ENCODE assay signal across 12 mouse cellular contexts in genomic region chr10:111583124-111583743, GRCm38 (mm10).
A peak's percentile ranks its signal among the peaks of the same experiment; 100 is the strongest.
DNase-seq lines count a peak whose midpoint lies in the region; ATAC-seq lines count a peak whose summit lies in the region.
"Had no signal": no experiment of that assay in that cellular context is flagged by ENCODE, and none has a peak within 500 bp of the region (broad histone marks: within the 10 kb centered on the region; RNA-seq: fewer than 3 reads in every experiment).

No protein-coding gene starts in this region.

- H3K27me3 ChIP-seq in lung, embryonic 16.5 days (ENCODE audit: control insufficient read depth, insufficient read depth, low read depth, low read length) = no peaks in the 10 kb centered on the region
- H3K27me3 ChIP-seq in heart, embryonic 10.5 days (ENCODE audit: insufficient read depth, poor library complexity, severe bottlenecking) = no peaks in the 10 kb centered on the region
- no peaks in the 10 kb centered on the region for H3K27me3 ChIP-seq in liver, embryonic 12.5 days (replicated peaks)
- H3K27me3 ChIP-seq: forebrain, embryonic 15.5 days; Patski had no signal

- H3K4me3 ChIP-seq in lung, embryonic 16.5 days (ENCODE audit: low read length) = no peak overlapping the region
- no peak overlapping the region for H3K4me3 ChIP-seq in heart, embryonic 10.5 days
- H3K4me3 ChIP-seq in liver, embryonic 12.5 days = peak overlapping the region; percentile 7; the same call in 1 of the 2 replicates
- H3K4me3 ChIP-seq: forebrain, embryonic 15.5 days; hindbrain, embryonic 10.5 days had no signal

- no peak overlapping the region for H3K27ac ChIP-seq in lung, embryonic 16.5 days (ENCODE audit: low read length)
- H3K27ac ChIP-seq in heart, embryonic 10.5 days = no peak overlapping the region
- no peak overlapping the region for H3K27ac ChIP-seq in liver, embryonic 12.5 days
- H3K27ac ChIP-seq: forebrain, embryonic 15.5 days; hindbrain, embryonic 10.5 days had no signal

- 76% methylated on average over 20 of the region's 20 CpGs for WGBS in lung, embryonic 16.5 days
- WGBS in heart, embryonic 10.5 days = 69% methylated on average over 20 of the region's 20 CpGs
- WGBS in liver, embryonic 12.5 days (ENCODE audit: insufficient replicate concordance) = 60% methylated on average over 20 of the region's 20 CpGs

- H3K36me3 ChIP-seq in lung, embryonic 16.5 days (ENCODE audit: control insufficient read depth, insufficient read depth, low read length) = no peaks in the 10 kb centered on the region
- no peaks in the 10 kb centered on the region for H3K36me3 ChIP-seq in heart, embryonic 10.5 days
- H3K36me3 ChIP-seq in liver, embryonic 12.5 days = no peaks in the 10 kb centered on the region
- H3K36me3 ChIP-seq: forebrain, embryonic 15.5 days; hindbrain, embryonic 10.5 days had no signal

- no peaks in the 10 kb centered on the region for H3K9me3 ChIP-seq in lung, embryonic 16.5 days (ENCODE audit: control insufficient read depth, low read length)
- no peaks in the 10 kb centered on the region for H3K9me3 ChIP-seq in heart, embryonic 10.5 days
- H3K9me3 ChIP-seq in liver, embryonic 12.5 days (replicated peaks) = no peaks in the 10 kb centered on the region
- H3K9me3 ChIP-seq: forebrain, embryonic 15.5 days; hindbrain, embryonic 10.5 days had no signal

- H3K9ac ChIP-seq in lung, embryonic 16.5 days (ENCODE audit: low read length) = no peak overlapping the region
- H3K9ac ChIP-seq in liver, embryonic 12.5 days = no peak overlapping the region
- H3K9ac ChIP-seq: forebrain, embryonic 15.5 days had no signal

- H3K4me1 ChIP-seq in lung, embryonic 16.5 days (replicated peaks; ENCODE audit: control insufficient read depth, insufficient read depth, low read length) = peaks cover 24% of the 10 kb centered on the region
- H3K4me1 ChIP-seq in heart, embryonic 10.5 days = peaks cover 52% of the 10 kb centered on the region
- peaks cover 71% of the 10 kb centered on the region for H3K4me1 ChIP-seq in liver, embryonic 12.5 days
- H3K4me1 ChIP-seq: forebrain, embryonic 15.5 days had no signal

- no peak for DNase-seq in lung, adult 18-20 months
- peak; percentile 68 for DNase-seq in heart, embryonic 10.5 days (ENCODE audit: low spot score)
- DNase-seq in left cerebral cortex, postnatal 10 days (ENCODE audit: extremely low spot score in 1 of 2, low spot score in 2 of 2) = no peak
- no peak for DNase-seq in adrenal gland, adult 2 months
- DNase-seq in right cerebral cortex, postnatal 14 days = no peak
- DNase-seq: embryo, embryonic 11 days; thymus, postnatal 14 days had no signal

- intact Hi-C loops in left cerebral cortex, postnatal 10 days (cut with DNase I) = no loop called here

- ATAC-seq in lung, embryonic 16.5 days (ENCODE audit: low read depth) = no peak
- peak; percentile 19; the same call in 1 of the 2 replicates for ATAC-seq in liver, embryonic 12.5 days
- ATAC-seq: forebrain, embryonic 15.5 days had no signal

- peak overlapping the region; percentile 34; the same call in 1 of the 2 replicates for H3K4me2 ChIP-seq in lung, embryonic 16.5 days (ENCODE audit: low read depth, low read length)
- peak overlapping the region; percentile 48 for H3K4me2 ChIP-seq in liver, embryonic 12.5 days
- H3K4me2 ChIP-seq: forebrain, embryonic 15.5 days had no signal
